Mouse (Mus musculus) heart, embryonic 10.5 days (tissue): ENCODE results near the gene Scel. TPM values are rescaled to one million over a fixed set of nuclear protein-coding genes. Genes with fewer than 3 reads are reported as not detected.

Experiments used
- DNase-seq: peaks from one replicate; pipeline ENCODE4 v3.0.0-alpha.2; 2017; ENCODE audit warnings: low spot score
- H3K27ac ChIP-seq: fragments of 300-500 bp; sonication (generic); 2 replicates; pipeline ENCODE4 v1.5.1; 2016; ENCODE audit warnings: mild to moderate bottlenecking
- H3K27me3 ChIP-seq: fragments of 300-500 bp; sonication (generic); 2 replicates; pipeline ENCODE4 v1.6.1; 2016; ENCODE audit warnings: mild to moderate bottlenecking; ENCODE audit not compliant: poor library complexity, insufficient read depth, severe bottlenecking
- H3K36me3 ChIP-seq: fragments of 300-500 bp; sonication (generic); 2 replicates; pipeline ENCODE4 v1.6.1; 2016; ENCODE audit warnings: mild to moderate bottlenecking, moderate library complexity
- H3K4me1 ChIP-seq: fragments of 300-500 bp; sonication (generic); 2 replicates; pipeline ENCODE4 v1.6.1; 2016; ENCODE audit warnings: mild to moderate bottlenecking
- H3K4me3 ChIP-seq: fragments of 300-500 bp; sonication (generic); 2 replicates; pipeline ENCODE4 v1.5.1; 2016; ENCODE audit warnings: mild to moderate bottlenecking, moderate library complexity
- H3K9me3 ChIP-seq: fragments of 300-500 bp; sonication (generic); 2 replicates; pipeline ENCODE4 v1.6.1; 2016; ENCODE audit warnings: mild to moderate bottlenecking, moderate library complexity
- WGBS: fragments of 180-500 bp; shearing (Covaris S2); methylation state at CpG from one replicate; pipeline ENCODE4 v1.1.7; 2016; 5-methylcytosine and 5-hydroxymethylcytosine counted together
- polyA plus RNA-seq: library from polyadenylated mRNA; unstranded; fragments of >200 nt; fragmentation: Nextera tagmentation; extraction: Ambion mirVana; gene quantifications from 2 replicates; pipeline ENCODE4 v1.2.1, GENCODE M21; 2016

Gene Scel
- polyA plus RNA-seq, 1 experiment from 2014 or later, result 0.89 TPM

- Histone ChIP-seq H3K36me3 (no peaks in the 10 kb centered on the region), H3K4me3 (no peak overlapping the region), H3K27me3 (no peaks in the 10 kb centered on the region), H3K27ac (no peak overlapping the region), H3K9me3 (no peaks in the 10 kb centered on the region; the same call in 1 of the 2 replicates), H3K4me1 (no peaks in the 10 kb centered on the region)
- DNase-seq, result no peak
- 86% methylated on average over 11 of the region's 11 CpGs for WGBS
Observed at GRCm38 (mm10) chr14:103531722-103532341, 18.7 kb downstream of the Scel start.

DNA sequence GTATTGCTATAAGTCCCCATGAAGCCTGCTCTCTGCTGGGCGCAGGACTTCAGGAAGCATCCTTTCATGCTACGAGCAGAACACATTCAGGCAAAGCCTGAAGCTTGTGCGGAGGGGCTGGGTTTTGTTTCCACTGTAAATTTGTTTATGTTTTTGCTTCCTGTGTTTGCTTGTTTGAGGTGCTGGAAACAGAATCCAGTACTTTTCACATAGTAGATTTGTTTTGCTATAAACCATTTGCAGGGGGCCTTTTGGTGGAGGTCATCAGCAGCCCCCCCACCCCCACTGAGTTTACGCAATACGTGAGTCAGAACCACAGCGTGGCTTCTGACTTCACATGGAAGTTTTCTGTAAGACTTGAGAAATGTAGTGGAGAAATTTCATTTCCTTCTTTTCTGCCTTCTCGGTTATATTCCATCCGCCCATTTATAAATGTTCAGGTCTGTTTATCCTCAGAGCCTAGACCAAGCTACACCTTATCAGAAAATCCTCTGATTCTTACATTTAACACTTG lies 22.4 kb downstream of the Scel start:
- no peak overlapping the region for H3K4me3 ChIP-seq
- 84% methylated on average over 8 of the region's 8 CpGs for WGBS

DNA sequence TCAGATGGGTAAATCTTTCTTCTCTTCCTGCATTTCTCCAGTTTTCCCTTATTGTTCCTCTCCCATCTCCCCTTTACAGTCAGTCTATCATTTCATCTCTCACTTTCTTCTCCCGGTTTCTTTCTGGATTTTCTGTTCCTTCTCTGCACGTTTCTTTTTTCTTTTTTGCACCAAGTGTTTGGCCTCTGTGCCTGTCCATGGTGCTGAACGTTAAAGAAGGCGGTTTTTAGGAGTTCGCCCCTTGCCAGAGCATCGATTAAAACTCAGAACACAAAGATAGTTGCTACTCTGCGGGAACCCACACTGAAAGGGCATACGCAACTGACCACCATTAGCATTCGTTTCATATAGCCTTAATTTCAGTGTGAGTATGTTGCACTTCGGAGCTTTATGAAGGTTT lies 23.2 kb downstream of the Scel start:
- H3K4me1 ChIP-seq, result no peaks in the 10 kb centered on the region
- WGBS, result 37% methylated on average over 10 of the region's 10 CpGs
- H3K27ac ChIP-seq, result no peak overlapping the region
- no peaks in the 10 kb centered on the region for H3K36me3 ChIP-seq
- no peaks in the 10 kb centered on the region for H3K27me3 ChIP-seq
- H3K9me3 ChIP-seq, result no peaks in the 10 kb centered on the region
- no peak overlapping the region for H3K4me3 ChIP-seq
- DNase-seq, result no peak

More for the DNA sequence above, 22.4 kb downstream of the Scel start:
- Histone ChIP-seq H3K9me3 (no peaks in the 10 kb centered on the region), H3K4me1 (no peaks in the 10 kb centered on the region), H3K36me3 (no peaks in the 10 kb centered on the region), H3K27ac (no peak overlapping the region), H3K27me3 (no peaks in the 10 kb centered on the region)
- no peak for DNase-seq

DNA sequence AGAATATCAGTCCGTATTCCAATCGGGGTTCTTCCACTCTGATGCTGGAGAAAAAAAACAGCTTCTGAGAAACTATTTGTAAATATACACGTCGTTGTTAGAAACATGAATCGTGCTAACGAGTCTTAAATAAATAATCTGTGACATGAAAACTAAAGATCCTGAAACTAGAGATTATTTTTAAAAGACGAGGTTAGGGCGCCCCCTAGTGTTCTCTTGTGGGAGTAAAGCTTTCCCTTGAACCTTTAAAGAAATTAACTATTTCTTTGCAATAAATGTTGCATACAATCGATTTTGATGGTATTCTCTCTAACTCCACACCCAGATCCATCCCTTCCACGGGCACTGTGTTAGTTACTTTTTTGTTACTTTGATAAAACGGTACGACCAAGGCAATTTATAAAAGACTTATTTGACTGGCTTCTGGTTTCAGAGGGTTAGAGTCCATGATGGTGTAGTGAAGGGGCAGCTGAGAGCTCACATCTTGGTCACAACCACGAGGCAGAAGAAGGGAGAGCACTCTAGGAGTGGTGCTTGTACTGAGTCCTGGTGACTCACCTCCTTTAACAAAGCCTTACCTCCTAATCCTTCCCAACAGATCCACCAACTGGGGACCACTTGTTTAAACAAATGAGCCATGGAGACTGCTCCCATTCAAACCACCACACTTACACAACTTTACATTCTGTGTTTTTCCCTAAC lies 24.4 kb downstream of the Scel start:
- Histone ChIP-seq H3K27ac (no peak overlapping the region), H3K27me3 (no peaks in the 10 kb centered on the region), H3K4me3 (no peak overlapping the region), H3K4me1 (no peaks in the 10 kb centered on the region), H3K36me3 (no peaks in the 10 kb centered on the region), H3K9me3 (no peaks in the 10 kb centered on the region)
- DNase-seq, result no peak
- WGBS, result 16% methylated on average over 13 of the region's 13 CpGs

DNA sequence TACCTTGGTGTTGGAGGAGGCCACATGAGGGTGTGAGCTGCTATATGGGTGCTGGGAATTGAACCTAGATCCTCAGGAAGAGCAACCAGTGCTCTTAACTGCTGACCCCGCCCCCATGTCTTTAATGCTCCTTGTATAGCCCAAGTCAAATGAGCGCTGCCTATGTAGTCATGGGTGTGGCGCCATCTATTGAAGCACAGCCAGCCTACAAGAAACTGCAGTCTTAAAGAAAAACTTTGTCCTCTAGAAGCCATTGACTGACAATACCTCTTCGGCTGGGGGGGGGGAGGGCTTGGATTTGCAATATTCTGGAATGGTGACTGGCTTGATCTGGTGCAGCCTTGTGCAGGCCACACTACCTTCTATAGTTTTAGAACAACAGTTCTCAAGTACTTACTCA lies 26.7 kb downstream of the Scel start:
- Histone ChIP-seq H3K27me3 (no peaks in the 10 kb centered on the region), H3K4me1 (no peaks in the 10 kb centered on the region), H3K9me3 (no peaks in the 10 kb centered on the region), H3K27ac (no peak overlapping the region), H3K36me3 (no peaks in the 10 kb centered on the region), H3K4me3 (no peak overlapping the region)
- WGBS, result 52% methylated on average over 4 of the region's 4 CpGs
- DNase-seq, result no peak

- no peak for DNase-seq
- Histone ChIP-seq H3K4me1 (no peaks in the 10 kb centered on the region), H3K4me3 (no peak overlapping the region), H3K36me3 (no peaks in the 10 kb centered on the region), H3K27ac (no peak overlapping the region), H3K9me3 (no peaks in the 10 kb centered on the region), H3K27me3 (no peaks in the 10 kb centered on the region)
- WGBS, result 70% methylated on average over 5 of the region's 5 CpGs
Observed at GRCm38 (mm10) chr14:103541679-103542078, 28.5 kb downstream of the Scel start.

DNA sequence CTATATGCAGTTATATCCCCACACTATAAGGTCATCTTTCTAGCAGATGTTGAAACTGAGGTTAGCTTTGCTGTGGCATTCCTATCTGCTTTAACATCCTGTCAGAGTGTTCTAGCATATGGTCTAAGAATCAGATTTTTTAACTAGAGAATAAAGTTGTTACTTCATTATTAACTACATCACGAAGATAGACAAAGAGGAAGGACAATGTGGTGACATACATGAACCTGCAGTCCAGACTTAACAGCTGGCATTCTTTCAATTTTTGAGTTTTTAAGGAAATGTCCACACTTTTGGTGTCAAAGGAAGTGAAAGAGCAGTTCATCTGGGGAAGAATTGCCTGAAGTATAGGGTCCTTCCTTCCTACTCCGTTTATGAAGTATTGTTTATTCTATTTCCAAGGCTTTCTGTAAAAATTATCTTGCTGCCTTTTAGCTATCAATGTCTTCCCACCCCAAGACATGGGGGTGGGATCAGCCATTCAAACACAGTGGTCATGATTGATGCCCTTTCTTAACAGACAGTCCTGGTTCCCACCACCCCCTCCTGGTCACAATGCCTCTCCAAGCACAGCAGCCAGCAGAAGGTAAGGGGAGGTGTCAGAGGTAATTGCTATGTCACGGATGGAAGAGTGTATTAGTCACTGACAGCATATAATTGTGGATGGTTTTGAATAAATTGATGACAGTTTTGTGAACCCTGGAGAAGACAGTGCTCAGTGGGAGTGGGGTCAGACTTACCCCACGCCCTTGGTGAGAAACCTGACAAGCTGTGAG lies 30.4 kb downstream of the Scel start:
- H3K9me3 ChIP-seq, result no peaks in the 10 kb centered on the region
- no peaks in the 10 kb centered on the region for H3K4me1 ChIP-seq
- no peak for DNase-seq
- no peaks in the 10 kb centered on the region for H3K27me3 ChIP-seq
- WGBS, result 54% methylated on average over 4 of the region's 4 CpGs
- H3K36me3 ChIP-seq, result no peaks in the 10 kb centered on the region
- no peak overlapping the region for H3K27ac ChIP-seq
- H3K4me3 ChIP-seq, result no peak overlapping the region

GRCm38 (mm10) chr14:103545734-103546133 lies 32.6 kb downstream of the Scel start:
- no peak for DNase-seq

GRCm38 (mm10) chr14:103546246-103546645 lies 33.1 kb downstream of the Scel start:
- WGBS, result 81% methylated on average over 12 of the region's 12 CpGs
- Histone ChIP-seq H3K27me3 (no peaks in the 10 kb centered on the region), H3K36me3 (no peaks in the 10 kb centered on the region), H3K9me3 (no peaks in the 10 kb centered on the region), H3K27ac (no peak overlapping the region), H3K4me3 (no peak overlapping the region), H3K4me1 (no peaks in the 10 kb centered on the region)
- DNase-seq, result no peak

More at GRCm38 (mm10) chr14:103545734-103546133, 32.6 kb downstream of the Scel start:
- H3K36me3 ChIP-seq, result no peaks in the 10 kb centered on the region
- H3K9me3 ChIP-seq, result no peaks in the 10 kb centered on the region
- no peaks in the 10 kb centered on the region for H3K4me1 ChIP-seq
- no peak overlapping the region for H3K27ac ChIP-seq
- 77% methylated on average over 8 of the region's 8 CpGs for WGBS
- no peak overlapping the region for H3K4me3 ChIP-seq
- H3K27me3 ChIP-seq, result no peaks in the 10 kb centered on the region

DNA sequence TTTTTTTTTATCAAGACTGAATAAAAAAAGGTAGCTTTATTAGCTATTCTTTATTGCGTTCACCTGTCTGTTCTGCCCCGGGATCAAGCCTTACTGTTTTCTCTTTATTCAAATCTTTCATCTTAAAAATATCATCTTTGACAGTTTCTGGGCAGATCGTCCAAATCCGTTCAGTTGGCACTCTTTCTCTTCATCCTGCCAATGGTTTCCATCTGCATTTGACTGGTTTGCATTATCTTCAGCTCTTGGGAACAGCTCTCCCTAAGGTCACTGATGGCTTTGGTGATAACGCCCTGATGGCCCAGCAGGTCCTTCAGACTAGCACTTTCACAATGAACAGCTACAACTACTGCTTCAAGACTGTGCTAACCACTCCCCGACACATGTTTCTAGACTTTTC lies 35.1 kb downstream of the Scel start:
- H3K4me1 ChIP-seq, result no peaks in the 10 kb centered on the region
- no peak for DNase-seq
- no peaks in the 10 kb centered on the region for H3K9me3 ChIP-seq
- no peak overlapping the region for H3K4me3 ChIP-seq
- no peak overlapping the region for H3K27ac ChIP-seq
- H3K36me3 ChIP-seq, result no peaks in the 10 kb centered on the region
- 83% methylated on average over 6 of the region's 6 CpGs for WGBS
- H3K27me3 ChIP-seq, result no peaks in the 10 kb centered on the region

- DNase-seq, result no peak
- Histone ChIP-seq H3K4me1 (no peaks in the 10 kb centered on the region), H3K27me3 (no peaks in the 10 kb centered on the region), H3K9me3 (no peaks in the 10 kb centered on the region), H3K4me3 (no peak overlapping the region), H3K36me3 (no peaks in the 10 kb centered on the region), H3K27ac (no peak overlapping the region)
- 18% methylated on average over 8 of the region's 8 CpGs for WGBS
Observed at GRCm38 (mm10) chr14:103550480-103550879, 37.3 kb downstream of the Scel start.

GRCm38 (mm10) chr14:103550921-103551320 lies 37.8 kb downstream of the Scel start:
- H3K4me3 ChIP-seq, result no peak overlapping the region
- WGBS, result 77% methylated on average over 10 of the region's 10 CpGs
- DNase-seq, result no peak
- H3K4me1 ChIP-seq, result no peaks in the 10 kb centered on the region
- H3K9me3 ChIP-seq, result no peaks in the 10 kb centered on the region
- no peaks in the 10 kb centered on the region for H3K36me3 ChIP-seq
- H3K27ac ChIP-seq, result no peak overlapping the region
- H3K27me3 ChIP-seq, result no peaks in the 10 kb centered on the region

- Histone ChIP-seq H3K36me3 (no peaks in the 10 kb centered on the region), H3K27me3 (no peaks in the 10 kb centered on the region), H3K9me3 (no peaks in the 10 kb centered on the region), H3K4me1 (no peaks in the 10 kb centered on the region), H3K4me3 (no peak overlapping the region), H3K27ac (no peak overlapping the region)
- no peak for DNase-seq
- WGBS, result 77% methylated on average over 4 of the region's 4 CpGs
Observed at GRCm38 (mm10) chr14:103551921-103552320, 38.8 kb downstream of the Scel start.
